Mouse (Mus musculus) adipocyte (in vitro differentiated cells): ENCODE measurements around the gene Xrcc6.
A peak's percentile ranks its signal among the peaks of the same experiment; 100 is the strongest.

ENCODE experiments used
- DNase-seq: peaks from one replicate; pipeline ENCODE4 v3.0.0-alpha.2; 2016; ENCODE audit warnings: low spot score

Gene Xrcc6

GRCm38 (mm10) chr15:81987646-81988045 is at the start of gene Xrcc6:
TSS of gene Xrcc6 (plus strand) at chr15:81987835.
- peak; percentile 40 for DNase-seq

- DNase-seq, result no peak
Observed at GRCm38 (mm10) chr15:81938246-81938645, 49.4 kb upstream of the Xrcc6 start.

GRCm38 (mm10) chr15:81939157-81939715 is 48.4 kb upstream of the Xrcc6 start:
- no peak for DNase-seq

GRCm38 (mm10) chr15:81939774-81940173 is 47.9 kb upstream of the Xrcc6 start:
- DNase-seq, result no peak

GRCm38 (mm10) chr15:81940219-81940618 is 47.4 kb upstream of the Xrcc6 start:
- DNase-seq, result no peak

- DNase-seq, result no peak
Observed at GRCm38 (mm10) chr15:81941010-81941409, 46.6 kb upstream of the Xrcc6 start.

GRCm38 (mm10) chr15:81943176-81943749 is 44.4 kb upstream of the Xrcc6 start:
- DNase-seq, result no peak

GRCm38 (mm10) chr15:81949076-81949475 is 38.6 kb upstream of the Xrcc6 start:
- no peak for DNase-seq

- DNase-seq, result no peak
Observed at GRCm38 (mm10) chr15:81949476-81950131, 38.0 kb upstream of the Xrcc6 start.

GRCm38 (mm10) chr15:81950716-81951115 is 36.9 kb upstream of the Xrcc6 start:
- DNase-seq, result no peak

- DNase-seq, result no peak
Observed at GRCm38 (mm10) chr15:81951159-81951558, 36.5 kb upstream of the Xrcc6 start.

GRCm38 (mm10) chr15:81952310-81952709 is 35.3 kb upstream of the Xrcc6 start:
- DNase-seq, result no peak

- DNase-seq, result no peak
Observed at GRCm38 (mm10) chr15:81954151-81954583, 33.5 kb upstream of the Xrcc6 start.

GRCm38 (mm10) chr15:81954716-81955115 is 32.9 kb upstream of the Xrcc6 start:
- DNase-seq, result no peak

GRCm38 (mm10) chr15:81955414-81955813 is 32.2 kb upstream of the Xrcc6 start:
- no peak for DNase-seq

- no peak for DNase-seq
Observed at GRCm38 (mm10) chr15:81956457-81956856, 31.2 kb upstream of the Xrcc6 start.

- DNase-seq, result no peak
Observed at GRCm38 (mm10) chr15:81957598-81957997, 30.0 kb upstream of the Xrcc6 start.

- DNase-seq, result no peak
Observed at GRCm38 (mm10) chr15:81958906-81959305, 28.7 kb upstream of the Xrcc6 start.

- peak; percentile 97 for DNase-seq
Observed at GRCm38 (mm10) chr15:81960171-81961077, 27.2 kb upstream of the Xrcc6 start, which contains the start of gene Pmm1. TSS of gene Pmm1 (minus strand) at chr15:81960930.

GRCm38 (mm10) chr15:81961078-81961451 is 26.6 kb upstream of the Xrcc6 start:
- DNase-seq, result no peak

GRCm38 (mm10) chr15:81964262-81964661 is 23.4 kb upstream of the Xrcc6 start:
- DNase-seq, result no peak

- DNase-seq, result peak; percentile 57
Observed at GRCm38 (mm10) chr15:81964980-81965545, 22.6 kb upstream of the Xrcc6 start.
